Mouse (Mus musculus): ENCODE results near the gene Tlk1. TPM values are rescaled to one million over a fixed set of nuclear protein-coding genes. Genes with fewer than 3 reads are reported as not detected.

Tlk1 gene
- total RNA-seq, 1 experiment from 2014 or later = 60.4 TPM

GRCm38 (mm10) chr2:70793276-70793675 lies 32.3 kb downstream of the Tlk1 start:
- no peak for DNase-seq

GRCm38 (mm10) chr2:70790246-70790645 lies 35.3 kb downstream of the Tlk1 start:
- no peak for DNase-seq

GRCm38 (mm10) chr2:70789331-70789730 lies 36.2 kb downstream of the Tlk1 start:
- no peak for DNase-seq

- no peak for DNase-seq
Observed at GRCm38 (mm10) chr2:70784447-70784846, 41.1 kb downstream of the Tlk1 start.

GRCm38 (mm10) chr2:70783504-70783903 lies 42.0 kb downstream of the Tlk1 start:
- no peak for DNase-seq

GRCm38 (mm10) chr2:70779634-70780033 lies 45.9 kb downstream of the Tlk1 start:
- DNase-seq = peak; percentile 37

GRCm38 (mm10) chr2:70776744-70777143 lies 48.8 kb downstream of the Tlk1 start:
- no peak for DNase-seq

GRCm38 (mm10) chr2:70764734-70765133 lies 60.8 kb downstream of the Tlk1 start:
- no peak for DNase-seq

- DNase-seq = no peak
Observed at GRCm38 (mm10) chr2:70762741-70763140, 62.8 kb downstream of the Tlk1 start.

GRCm38 (mm10) chr2:70752149-70752548 lies 73.4 kb downstream of the Tlk1 start:
- no peak for DNase-seq

GRCm38 (mm10) chr2:70751655-70752054 lies 73.9 kb downstream of the Tlk1 start:
- no peak for DNase-seq

- no peak for DNase-seq
Observed at GRCm38 (mm10) chr2:70742588-70742987, 82.9 kb downstream of the Tlk1 start.

GRCm38 (mm10) chr2:70741901-70742300 lies 83.6 kb downstream of the Tlk1 start:
- DNase-seq = no peak

- DNase-seq = no peak
Observed at GRCm38 (mm10) chr2:70736008-70736407, 89.5 kb downstream of the Tlk1 start.

- DNase-seq = no peak
Observed at GRCm38 (mm10) chr2:70735534-70735933, 90.0 kb downstream of the Tlk1 start.

- DNase-seq = no peak
Observed at GRCm38 (mm10) chr2:70727089-70727488, 98.4 kb downstream of the Tlk1 start.

GRCm38 (mm10) chr2:70723610-70724243 lies 101.8 kb downstream of the Tlk1 start:
- no peak for DNase-seq

- DNase-seq = no peak
Observed at GRCm38 (mm10) chr2:70710878-70711277, 114.7 kb downstream of the Tlk1 start.

GRCm38 (mm10) chr2:70710236-70710635 lies 115.3 kb downstream of the Tlk1 start:
- DNase-seq = no peak

GRCm38 (mm10) chr2:70708986-70709730 lies 116.4 kb downstream of the Tlk1 start:
- no peak for DNase-seq

GRCm38 (mm10) chr2:70702403-70702802 lies 123.1 kb downstream of the Tlk1 start:
- DNase-seq = no peak

GRCm38 (mm10) chr2:70701571-70701970 lies 124.0 kb downstream of the Tlk1 start:
- DNase-seq = no peak

- DNase-seq = peak; percentile 44
Observed at GRCm38 (mm10) chr2:70700851-70701250, 124.7 kb downstream of the Tlk1 start.

- no peak for DNase-seq
Observed at GRCm38 (mm10) chr2:70695712-70696111, 129.8 kb downstream of the Tlk1 start.
